Mouse (Mus musculus) limb, embryonic 11.5 days (tissue): ENCODE results near the gene Lpar2. TPM values are rescaled to one million over a fixed set of nuclear protein-coding genes. Genes with fewer than 3 reads are reported as not detected.

Experiments
- ATAC-seq: fragments of 200-750 bp; cut with Nextera tagmentation; 2 replicates; pipeline ENCODE4 v1.8.0; 2017; ENCODE audit warnings: low read depth; ENCODE audit not compliant: insufficient number of reproducible peaks, low FRiP score, low TSS enrichment
- DNase-seq: peaks from one replicate; pipeline ENCODE4 v3.0.0-alpha.2; 2015; ENCODE audit warnings: low spot score
- H3K27ac ChIP-seq: fragments of 300-500 bp; sonication (generic); replicated peaks from 2 replicates; pipeline ENCODE4 v1.5.1; 2014; ENCODE audit warnings: low read depth, mild to moderate bottlenecking, low read length
- H3K27me3 ChIP-seq: fragments of 300-500 bp; sonication (generic); 2 replicates; pipeline ENCODE4 v1.6.1; 2014; ENCODE audit warnings: mild to moderate bottlenecking, low read length, mixed read lengths; ENCODE audit not compliant: control insufficient read depth, insufficient read depth
- H3K36me3 ChIP-seq: fragments of 300-500 bp; sonication (generic); 2 replicates; pipeline ENCODE4 v1.6.1; 2014; ENCODE audit warnings: mild to moderate bottlenecking, low read length, moderate library complexity, mixed read lengths; ENCODE audit not compliant: control insufficient read depth, insufficient read depth
- H3K4me1 ChIP-seq: fragments of 300-500 bp; sonication (generic); 2 replicates; pipeline ENCODE4 v1.6.1; 2014; ENCODE audit warnings: low read length, mixed read lengths; ENCODE audit not compliant: control insufficient read depth, insufficient read depth
- H3K4me2 ChIP-seq: fragments of 300-500 bp; sonication (generic); 2 replicates; pipeline ENCODE4 v1.6.1; 2014; ENCODE audit warnings: low read depth, mild to moderate bottlenecking, moderate library complexity; ENCODE audit not compliant: severe bottlenecking
- H3K4me3 ChIP-seq: fragments of 300-500 bp; sonication (generic); 2 replicates; pipeline ENCODE4 v1.5.1; 2014; ENCODE audit warnings: low read depth, low read length
- H3K9ac ChIP-seq: fragments of 300-500 bp; sonication (generic); 2 replicates; pipeline ENCODE4 v1.6.1; 2014; ENCODE audit warnings: mild to moderate bottlenecking, low read length
- H3K9me3 ChIP-seq: fragments of 300-500 bp; sonication (generic); 2 replicates; pipeline ENCODE4 v1.6.1; 2016; ENCODE audit warnings: low read length; ENCODE audit not compliant: control insufficient read depth
- WGBS: fragments of 180-500 bp; shearing (Covaris S2); extraction: QIAGEN DNeasy Blood & Tissue Kit; methylation state at CpG from one replicate; pipeline ENCODE4 v1.1.7; 2014; 5-methylcytosine and 5-hydroxymethylcytosine counted together
- polyA plus RNA-seq: library from polyadenylated mRNA; unstranded; fragments of >200 nt; fragmentation: Nextera tagmentation; extraction: Ambion mirVana; gene quantifications from 2 replicates; pipeline ENCODE4 v1.2.1, GENCODE M21; 2014

Lpar2 gene
- polyA plus RNA-seq, 1 experiment from 2014 or later, result 2.3 TPM

GRCm38 (mm10) chr8:69863387-69864020, 41.3 kb downstream of the Lpar2 start:
- WGBS, result 87% methylated on average over 5 of the region's 5 CpGs
- Histone ChIP-seq H3K27me3 (no peaks in the 10 kb centered on the region), H3K9ac (no peak overlapping the region), H3K4me3 (no peak overlapping the region), H3K27ac (no peak overlapping the region), H3K4me1 (no peaks in the 10 kb centered on the region), H3K4me2 (no peak overlapping the region), H3K36me3 (no peaks in the 10 kb centered on the region), H3K9me3 (no peaks in the 10 kb centered on the region)
- DNase-seq (no peak), ATAC-seq (no peak)

GRCm38 (mm10) chr8:69864180-69864579, 42.0 kb downstream of the Lpar2 start:
- Histone ChIP-seq H3K27ac (no peak overlapping the region), H3K4me2 (no peak overlapping the region), H3K9ac (no peak overlapping the region), H3K9me3 (no peaks in the 10 kb centered on the region), H3K36me3 (no peaks in the 10 kb centered on the region), H3K4me3 (no peak overlapping the region), H3K27me3 (no peaks in the 10 kb centered on the region), H3K4me1 (no peaks in the 10 kb centered on the region)
- DNase-seq (no peak), ATAC-seq (no peak)
- WGBS, result 67% methylated on average over 5 of the region's 5 CpGs

- 70% methylated on average over 5 of the region's 5 CpGs for WGBS
- ATAC-seq, result 0 out of 2 replicates have a peak, but pooled peaks have one; percentile 15
- no peaks in the 10 kb centered on the region for H3K36me3 ChIP-seq
- no peaks in the 10 kb centered on the region for H3K27me3 ChIP-seq
- H3K4me2 ChIP-seq, result no peak overlapping the region
- no peaks in the 10 kb centered on the region for H3K4me1 ChIP-seq
- H3K9me3 ChIP-seq, result no peaks in the 10 kb centered on the region
- H3K9ac ChIP-seq, result no peak overlapping the region
- no peak overlapping the region for H3K4me3 ChIP-seq
- DNase-seq, result no peak
- H3K27ac ChIP-seq, result no peak overlapping the region
Observed at GRCm38 (mm10) chr8:69867696-69868326, 45.6 kb downstream of the Lpar2 start.

- Histone ChIP-seq H3K9ac (no peak overlapping the region), H3K27me3 (no peaks in the 10 kb centered on the region), H3K27ac (no peak overlapping the region), H3K9me3 (no peaks in the 10 kb centered on the region), H3K4me2 (no peak overlapping the region), H3K36me3 (no peaks in the 10 kb centered on the region), H3K4me3 (no peak overlapping the region), H3K4me1 (no peaks in the 10 kb centered on the region)
- no peak for ATAC-seq
- WGBS, result 81% methylated on average over 11 of the region's 11 CpGs
- no peak for DNase-seq
Observed at GRCm38 (mm10) chr8:69870003-69870765, 48.0 kb downstream of the Lpar2 start.

- ATAC-seq (no peak), DNase-seq (no peak)
- Histone ChIP-seq H3K27me3 (no peaks in the 10 kb centered on the region), H3K4me3 (no peak overlapping the region), H3K36me3 (no peaks in the 10 kb centered on the region), H3K27ac (no peak overlapping the region), H3K4me2 (no peak overlapping the region), H3K4me1 (no peaks in the 10 kb centered on the region), H3K9ac (no peak overlapping the region), H3K9me3 (no peaks in the 10 kb centered on the region)
- WGBS, result 84% methylated on average over 6 of the region's 6 CpGs
Observed at GRCm38 (mm10) chr8:69870907-69871306, 48.7 kb downstream of the Lpar2 start.

GRCm38 (mm10) chr8:69874155-69874554, 51.9 kb downstream of the Lpar2 start:
- Histone ChIP-seq H3K36me3 (no peaks in the 10 kb centered on the region), H3K27ac (no peak overlapping the region), H3K4me1 (no peaks in the 10 kb centered on the region), H3K9ac (no peak overlapping the region), H3K4me2 (no peak overlapping the region), H3K27me3 (peaks cover 13% of the 10 kb centered on the region), H3K9me3 (no peaks in the 10 kb centered on the region), H3K4me3 (no peak overlapping the region)
- DNase-seq (peak; percentile 81), ATAC-seq (no peak)
- WGBS, result 14% methylated on average over 9 of the region's 9 CpGs

GRCm38 (mm10) chr8:69874654-69875053, 52.4 kb downstream of the Lpar2 start:
- Histone ChIP-seq H3K9me3 (no peaks in the 10 kb centered on the region), H3K27ac (no peak overlapping the region), H3K36me3 (no peaks in the 10 kb centered on the region), H3K4me2 (no peak overlapping the region), H3K27me3 (peaks cover 17% of the 10 kb centered on the region), H3K4me3 (no peak overlapping the region), H3K9ac (no peak overlapping the region; the same call in 1 of the 2 replicates), H3K4me1 (no peaks in the 10 kb centered on the region)
- DNase-seq (no peak), ATAC-seq (no peak)
- 87% methylated on average over 13 of the region's 13 CpGs for WGBS

GRCm38 (mm10) chr8:69876097-69876496, 53.9 kb downstream of the Lpar2 start:
- H3K36me3 ChIP-seq, result no peaks in the 10 kb centered on the region
- H3K9me3 ChIP-seq, result no peaks in the 10 kb centered on the region
- no peak overlapping the region for H3K4me2 ChIP-seq
- no peak overlapping the region for H3K9ac ChIP-seq
- 47% methylated on average over 10 of the region's 10 CpGs for WGBS
- DNase-seq, result no peak
- no peak overlapping the region for H3K4me3 ChIP-seq
- no peaks in the 10 kb centered on the region for H3K4me1 ChIP-seq
- no peak overlapping the region for H3K27ac ChIP-seq
- peaks cover 31% of the 10 kb centered on the region for H3K27me3 ChIP-seq
- ATAC-seq, result peak; percentile 33; the same call in 1 of the 2 replicates
